Mouse (Mus musculus) bone marrow, adult 2 months (tissue): Measurements from ENCODE around the gene Pcsk2. TPM values are rescaled to one million over a fixed set of nuclear protein-coding genes. Genes with fewer than 3 reads are reported as not detected.

ENCODE experiments used
- H3K27ac ChIP-seq: fragments of 200-500 bp; 2 replicates; pipeline ENCODE4 v1.5.1; 2012; ENCODE audit warnings: low read depth, mild to moderate bottlenecking, control low read depth, inconsistent platforms, low read length; ENCODE audit not compliant: control insufficient read depth, poor library complexity, insufficient read depth
- H3K4me1 ChIP-seq: fragments of 200-500 bp; 2 replicates; pipeline ENCODE4 v1.6.1; 2011; ENCODE audit warnings: low read length; ENCODE audit not compliant: control insufficient read depth, insufficient read depth
- H3K4me3 ChIP-seq: fragments of 200-500 bp; replicated peaks from 2 replicates; pipeline ENCODE3; 2011; ENCODE audit warnings: mild to moderate bottlenecking, low read depth, low read length, control low read depth; ENCODE audit not compliant: control insufficient read depth
- CTCF ChIP-seq: fragments of 200-500 bp; IDR thresholded peaks from 2 replicates; pipeline ENCODE4 v1.5.1; 2011; ENCODE audit warnings: low read length, control low read depth; ENCODE audit not compliant: control insufficient read depth, insufficient read depth
- POLR2A ChIP-seq: fragments of 200-500 bp; IDR thresholded peaks from 2 replicates; pipeline ENCODE4 v1.6.1; 2011; ENCODE audit warnings: low read depth, mild to moderate bottlenecking, control low read depth, low read length, borderline replicate concordance; ENCODE audit not compliant: control insufficient read depth
- WGBS: fragments of 180-500 bp; shearing (Covaris S2); methylation state at CpG from one replicate; pipeline ENCODE4 v1.1.7; 2018; 5-methylcytosine and 5-hydroxymethylcytosine counted together
- polyA plus RNA-seq: library from polyadenylated mRNA; stranded (reverse); fragments of >200 nt; gene quantifications from 2 replicates; pipeline ENCODE4 v1.2.4, GENCODE M21; 2011; ENCODE audit warnings: low replicate concordance; ENCODE audit not compliant: missing spikeins, insufficient read depth, insufficient read length

The Pcsk2 gene
- polyA plus RNA-seq, 1 experiment = 0.97 TPM

DNA sequence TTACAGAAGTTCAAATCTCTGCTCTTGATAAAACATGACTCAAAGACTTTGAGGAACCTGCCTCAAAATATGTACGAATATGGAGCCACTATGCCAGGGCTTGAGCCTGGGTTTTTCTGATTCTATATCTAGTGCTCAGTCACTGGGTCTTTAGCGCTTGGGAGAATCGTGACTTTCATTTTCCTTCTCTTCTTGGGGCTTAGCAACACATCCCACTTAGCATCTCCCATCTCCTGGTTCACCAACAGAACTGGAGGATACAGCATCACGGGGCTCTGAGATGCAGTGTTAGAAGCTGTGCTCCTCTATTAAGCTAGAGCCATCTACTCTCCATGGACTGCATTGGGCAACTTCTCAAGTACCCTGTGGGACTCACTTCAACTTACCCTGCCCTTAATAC lies 131.9 kb downstream of the Pcsk2 start:
- TF ChIP-seq POLR2A = no peak
- TF ChIP-seq CTCF = no peak
- 73% methylated on average over 4 of the region's 4 CpGs for WGBS
- Histone ChIP-seq H3K4me3 (no peak overlapping the region), H3K27ac (no peak overlapping the region), H3K4me1 (no peaks in the 10 kb centered on the region)

DNA sequence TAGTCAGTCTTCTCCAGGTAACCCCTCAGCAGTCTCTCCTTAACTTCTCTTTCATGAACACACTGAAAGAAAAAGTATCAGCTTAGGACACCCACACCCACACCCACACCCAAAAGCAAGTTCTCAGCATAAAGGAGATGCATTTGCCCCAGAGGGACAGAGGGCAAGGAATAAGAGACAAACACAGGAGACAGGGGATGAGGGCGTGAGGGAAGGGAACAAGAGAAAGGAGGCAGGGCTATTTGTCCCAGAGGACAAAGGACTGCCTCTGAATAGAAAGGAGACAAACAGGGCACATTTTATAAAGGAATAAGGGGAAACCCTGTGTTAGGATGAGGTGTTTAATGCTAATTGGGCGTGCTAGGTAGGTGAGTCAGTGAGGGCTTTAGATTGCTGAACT lies 133.6 kb downstream of the Pcsk2 start:
- no peaks in the 10 kb centered on the region for H3K4me1 ChIP-seq
- TF ChIP-seq CTCF (no peak), POLR2A (no peak)
- no peak overlapping the region for H3K27ac ChIP-seq
- WGBS = 50% methylated on average over 2 of the region's 2 CpGs
- H3K4me3 ChIP-seq = no peak overlapping the region

DNA sequence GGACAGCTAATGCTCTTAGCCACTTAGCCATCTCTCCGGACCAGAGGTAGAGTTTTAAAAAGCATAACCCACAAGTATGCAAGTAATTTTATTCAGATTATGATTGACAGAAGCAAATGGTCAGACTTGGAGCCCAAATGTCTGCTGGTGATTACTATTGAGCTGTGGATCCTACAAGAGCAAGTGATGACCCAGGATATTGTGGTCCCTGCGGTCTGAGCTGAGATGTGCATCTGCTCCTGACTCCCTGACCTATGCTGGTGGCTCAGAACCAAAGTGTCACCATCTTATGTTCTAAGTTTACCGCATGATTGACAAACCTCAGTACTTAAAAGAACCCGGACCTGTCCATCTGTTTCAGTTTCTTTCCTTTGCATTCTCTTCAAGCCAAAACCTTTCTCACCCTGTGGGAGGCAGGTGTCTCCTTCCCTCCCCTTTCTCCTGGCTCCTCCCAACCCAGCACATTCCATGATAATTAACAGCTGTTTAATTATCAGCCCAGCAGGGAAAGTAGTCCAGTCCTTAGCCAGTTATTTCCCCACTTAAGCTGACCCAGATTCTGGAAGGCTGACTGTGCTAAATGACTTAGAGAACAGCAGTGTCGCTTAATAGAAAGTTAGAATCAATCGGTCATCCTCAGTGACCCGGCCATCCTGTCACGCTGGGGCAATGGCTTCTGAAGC lies 136.1 kb downstream of the Pcsk2 start:
- no peak overlapping the region for H3K4me3 ChIP-seq
- no peak for TF ChIP-seq CTCF
- no peak for TF ChIP-seq POLR2A
- WGBS = 77% methylated on average over 8 of the region's 8 CpGs

DNA sequence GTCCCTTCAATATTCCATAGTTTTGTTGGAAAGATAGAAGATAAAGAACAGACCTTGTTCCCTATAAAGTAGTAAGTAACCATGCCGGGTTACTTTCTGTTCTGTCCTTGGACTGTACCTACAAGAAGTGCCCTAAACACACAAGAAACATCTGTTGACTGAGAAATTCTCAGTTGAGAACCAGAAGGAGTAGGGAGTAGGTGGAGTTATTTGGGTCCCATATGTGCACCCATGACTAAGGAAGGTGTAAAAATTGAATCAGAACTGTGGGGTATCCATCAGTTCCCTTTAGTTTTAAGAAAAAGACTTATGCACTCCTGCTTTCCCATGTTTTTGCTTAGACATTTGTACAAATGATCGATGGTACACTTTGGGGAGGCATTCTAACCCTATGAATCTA lies 137.6 kb downstream of the Pcsk2 start:
- Histone ChIP-seq H3K4me1 (no peaks in the 10 kb centered on the region), H3K27ac (no peak overlapping the region), H3K4me3 (no peak overlapping the region)
- no peak for TF ChIP-seq POLR2A
- no peak for TF ChIP-seq CTCF
- WGBS = 82% methylated on average over 2 of the region's 2 CpGs

More for the DNA sequence above, 136.1 kb downstream of the Pcsk2 start:
- H3K4me1 ChIP-seq = no peaks in the 10 kb centered on the region
- no peak overlapping the region for H3K27ac ChIP-seq

DNA sequence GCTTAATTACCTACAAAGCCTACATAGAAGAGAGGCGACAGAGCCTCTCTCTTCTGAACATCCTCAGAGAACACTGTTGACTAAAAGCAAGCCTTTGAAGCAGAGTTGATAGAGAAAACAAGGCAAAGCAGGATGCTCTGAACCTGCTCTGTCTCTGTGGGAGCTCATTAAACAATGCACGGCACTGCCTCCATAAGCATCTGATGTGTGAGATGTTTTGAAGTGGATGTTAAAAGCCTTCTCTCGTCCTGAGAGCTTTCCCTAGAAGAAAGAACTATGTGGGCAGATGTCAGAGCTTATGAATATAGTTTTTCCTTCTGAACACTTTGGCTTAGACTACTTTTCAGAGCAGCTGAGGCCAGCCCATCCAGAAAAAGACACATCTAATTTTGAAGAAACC lies 145.3 kb downstream of the Pcsk2 start:
- H3K4me3 ChIP-seq = no peak overlapping the region
- TF ChIP-seq CTCF (no peak), POLR2A (no peak)
- H3K27ac ChIP-seq = no peak overlapping the region
- no peaks in the 10 kb centered on the region for H3K4me1 ChIP-seq
- 56% methylated on average over 3 of the region's 3 CpGs for WGBS

DNA sequence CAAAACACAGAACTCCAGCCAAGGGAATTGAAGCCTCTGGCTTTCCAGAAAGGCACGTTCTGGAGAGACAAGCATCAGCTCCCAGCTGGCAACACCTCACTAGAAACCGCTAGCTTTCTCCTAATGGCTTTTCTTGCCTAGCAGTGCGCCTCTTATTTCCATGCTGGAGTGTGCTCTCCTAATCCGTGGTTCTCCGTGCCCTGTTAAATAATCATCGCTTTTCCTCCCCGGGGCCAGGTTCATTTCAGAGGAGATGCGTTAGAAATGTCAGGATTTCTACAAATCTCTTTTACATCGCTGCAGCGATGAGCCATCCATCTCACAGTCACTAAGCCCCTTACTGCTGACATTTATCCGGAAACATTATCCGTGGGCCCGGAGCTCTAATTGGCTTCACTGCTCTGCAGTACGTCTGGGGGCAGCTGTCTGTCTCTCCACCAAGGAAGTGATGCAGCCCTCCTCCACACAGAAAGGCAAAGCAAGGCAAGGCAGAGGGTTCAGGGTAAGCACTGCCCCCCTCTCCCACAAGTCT lies 150.1 kb downstream of the Pcsk2 start:
- no peak for TF ChIP-seq CTCF
- no peak for TF ChIP-seq POLR2A

DNA sequence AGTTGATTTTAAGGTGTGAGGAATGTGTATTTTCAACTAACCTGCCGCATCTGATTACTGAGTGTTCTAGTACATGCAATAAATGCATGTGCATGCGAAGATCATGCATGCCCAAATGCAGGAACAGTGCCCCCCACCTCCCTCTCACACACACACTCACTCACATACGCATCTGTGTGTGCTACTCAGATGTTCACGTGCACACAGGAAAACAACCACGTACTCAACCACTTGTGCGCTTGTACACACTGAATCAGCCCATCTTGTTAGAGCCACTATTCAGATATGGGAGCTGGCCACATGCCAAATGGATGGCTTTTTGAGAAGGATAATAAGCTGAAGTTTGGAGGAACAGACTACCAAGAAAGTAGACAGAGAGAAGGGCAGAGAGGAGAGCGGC lies 150.7 kb downstream of the Pcsk2 start:
- no peaks in the 10 kb centered on the region for H3K4me1 ChIP-seq
- 82% methylated on average over 7 of the region's 7 CpGs for WGBS
- no peak for TF ChIP-seq POLR2A
- TF ChIP-seq CTCF = no peak
- H3K4me3 ChIP-seq = no peak overlapping the region
- H3K27ac ChIP-seq = no peak overlapping the region

More for the DNA sequence above, 150.1 kb downstream of the Pcsk2 start:
- Histone ChIP-seq H3K4me1 (no peaks in the 10 kb centered on the region), H3K4me3 (no peak overlapping the region), H3K27ac (no peak overlapping the region)
- 80% methylated on average over 14 of the region's 14 CpGs for WGBS

DNA sequence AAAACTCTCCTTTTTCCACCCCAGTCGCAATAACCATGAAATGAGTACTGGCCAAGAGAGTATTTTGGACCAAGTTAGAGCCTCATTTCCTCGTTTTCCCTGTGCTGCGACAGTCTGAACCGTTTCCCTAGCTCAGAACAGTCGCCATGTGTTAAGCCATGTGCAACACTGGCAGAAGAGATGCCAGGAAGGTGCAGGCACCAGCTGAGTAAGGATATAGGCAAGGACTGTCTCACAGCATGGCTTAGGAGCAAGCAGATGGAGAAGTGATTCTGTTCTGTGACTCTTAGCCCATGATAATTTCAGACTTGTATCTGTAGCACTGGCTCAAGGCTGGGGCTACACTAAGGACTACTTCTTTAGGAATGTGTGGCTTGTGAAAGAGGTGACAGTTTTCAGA lies 155.2 kb downstream of the Pcsk2 start:
- WGBS = 60% methylated on average over 5 of the region's 5 CpGs
- TF ChIP-seq CTCF = no peak
- TF ChIP-seq POLR2A = no peak
- Histone ChIP-seq H3K27ac (no peak overlapping the region), H3K4me1 (no peaks in the 10 kb centered on the region), H3K4me3 (no peak overlapping the region)
